Mouse (Mus musculus): ENCODE results near the gene Klhl5. TPM values are rescaled to one million over a fixed set of nuclear protein-coding genes. Genes with fewer than 3 reads are reported as not detected.
A peak's percentile ranks its signal among the peaks of the same experiment; 100 is the strongest.

Klhl5 gene
- total and polyA plus RNA-seq, 2 experiments from 2014 or later, result 49.1 to 49.8 TPM

DNA sequence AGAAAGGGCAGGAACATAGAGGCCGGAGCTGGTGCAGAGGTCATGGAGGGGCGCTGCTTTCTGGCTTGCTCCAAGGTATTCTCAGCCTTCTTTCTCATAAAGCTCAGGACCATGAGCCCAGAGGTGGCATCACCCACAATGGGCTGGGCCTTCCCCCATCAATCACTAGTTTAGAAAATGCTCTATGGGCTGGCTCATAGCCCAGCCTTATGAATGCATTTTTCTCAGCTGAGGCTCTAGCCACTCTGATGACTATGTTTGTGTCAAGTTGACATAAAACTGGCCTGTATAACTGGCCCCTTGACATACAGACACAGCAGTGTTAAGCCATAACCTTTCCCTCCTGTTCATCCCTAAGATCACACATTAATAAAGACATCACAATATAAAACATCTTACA is 97.4 kb downstream of the Klhl5 start:
- 81% methylated on average over 2 of the region's 2 CpGs for WGBS
- Histone ChIP-seq H3K36me3 (ENCODE audit: insufficient read depth, low read length) (no peaks in the 10 kb centered on the region), H3K9ac (replicated peaks; ENCODE audit: low read length) (no peak overlapping the region), H3K4me2 (ENCODE audit: low read depth, low read length) (no peak overlapping the region), H3K4me3 (ENCODE audit: low read length) (no peak overlapping the region), H3K27ac (no peak overlapping the region), H3K9me3 (ENCODE audit: low read length) (no peaks in the 10 kb centered on the region), H3K4me1 (ENCODE audit: insufficient read depth, low read length) (no peaks in the 10 kb centered on the region), H3K27me3 (ENCODE audit: insufficient read depth, low read length) (no peaks in the 10 kb centered on the region)
- TF ChIP-seq CTCF (IDR thresholded peaks at IDR 0.05; ENCODE audit: low read depth), result no peak
- DNase-seq (ENCODE audit: low spot score) (no peak), ATAC-seq (no peak)

DNA sequence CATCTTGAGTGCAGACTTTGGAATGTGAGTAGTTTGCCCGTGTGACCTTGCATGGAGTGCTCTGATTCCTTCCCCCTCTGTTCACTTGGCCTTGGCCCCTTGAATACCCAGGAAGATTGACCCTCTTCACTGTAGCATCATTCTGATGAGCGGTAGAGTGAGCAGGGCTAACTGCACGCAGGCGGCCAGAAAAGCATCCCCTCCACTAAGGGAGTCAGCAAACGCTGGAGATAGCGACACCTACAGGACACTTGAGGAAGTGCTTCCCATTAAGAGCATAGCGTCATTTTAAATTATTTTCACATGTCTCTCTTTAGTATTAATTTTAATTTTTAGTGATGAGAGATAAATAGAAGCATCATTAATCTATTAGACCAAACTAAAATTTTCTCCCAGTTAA is 106.0 kb downstream of the Klhl5 start:
- peak; percentile 76 for DNase-seq (ENCODE audit: low spot score)
- no peak overlapping the region for H3K9ac ChIP-seq (replicated peaks; ENCODE audit: low read length)
- H3K4me3 ChIP-seq (ENCODE audit: low read length), result no peak overlapping the region
- no peaks in the 10 kb centered on the region for H3K9me3 ChIP-seq (ENCODE audit: low read length)
- no peak overlapping the region for H3K27ac ChIP-seq
- 25% methylated on average over 7 of the region's 7 CpGs for WGBS
- H3K36me3 ChIP-seq (ENCODE audit: insufficient read depth, low read length), result 0 out of 2 replicates have a peak, but pooled peaks cover 4% of the 10 kb centered on the region
- H3K27me3 ChIP-seq (ENCODE audit: insufficient read depth, low read length), result no peaks in the 10 kb centered on the region
- no peaks in the 10 kb centered on the region for H3K4me1 ChIP-seq (ENCODE audit: insufficient read depth, low read length)
- no peak overlapping the region for H3K4me2 ChIP-seq (ENCODE audit: low read depth, low read length)
- ATAC-seq, result 0 out of 2 replicates have a peak, but pooled peaks have one; percentile 51
- TF ChIP-seq CTCF (IDR thresholded peaks at IDR 0.05; ENCODE audit: low read depth), result peak; percentile 92

Other genes starting within 250 kb of the Klhl5 start
- 0.10 and 0.75 TPM in 2 replicates for gene Tlr1, start 174.0 kb upstream of the Klhl5 start, total RNA-seq (2014; rRNA removed)
- gene Tlr1, start 174.0 kb upstream of the Klhl5 start, polyA plus RNA-seq (2015; fragmentation: Nextera tagmentation; extraction: Ambion mirVana), result 0.24 and 0.35 TPM in 2 replicates
- 0.07 and 0.16 TPM in 2 replicates for gene Tlr6, start 147.4 kb upstream of the Klhl5 start, total RNA-seq (2014; rRNA removed)
- 0.34 and 0.48 TPM in 2 replicates for gene Tlr6, start 147.4 kb upstream of the Klhl5 start, polyA plus RNA-seq (2015; fragmentation: Nextera tagmentation; extraction: Ambion mirVana)
- gene Fam114a1, start 137.5 kb upstream of the Klhl5 start, total RNA-seq (2014; rRNA removed), result 3.9 and 5.8 TPM in 2 replicates
- gene Fam114a1, start 137.5 kb upstream of the Klhl5 start, polyA plus RNA-seq (2015; fragmentation: Nextera tagmentation; extraction: Ambion mirVana), result 6.8 and 7.3 TPM in 2 replicates
- 0.21 TPM in 1 of 2 replicates, not detected in the other for gene Tmem156, start 15.4 kb upstream of the Klhl5 start, total RNA-seq (2014; rRNA removed)
- 0.13 TPM in 1 of 2 replicates, not detected in the other for gene Tmem156, start 15.4 kb upstream of the Klhl5 start, polyA plus RNA-seq (2015; fragmentation: Nextera tagmentation; extraction: Ambion mirVana)
- gene Wdr19, start 92.2 kb downstream of the Klhl5 start, total RNA-seq (2014; rRNA removed), result 11.1 and 12.9 TPM in 2 replicates
- 8.1 and 9.6 TPM in 2 replicates for gene Wdr19, start 92.2 kb downstream of the Klhl5 start, polyA plus RNA-seq (2015; fragmentation: Nextera tagmentation; extraction: Ambion mirVana)
- gene Rfc1, start 228.1 kb downstream of the Klhl5 start, total RNA-seq (2014; rRNA removed), result 18.6 and 26.0 TPM in 2 replicates
- 31.2 and 33.0 TPM in 2 replicates for gene Rfc1, start 228.1 kb downstream of the Klhl5 start, polyA plus RNA-seq (2015; fragmentation: Nextera tagmentation; extraction: Ambion mirVana)
- 0.14 TPM in 1 of 2 replicates, not detected in the other for gene Klb, start 240.8 kb downstream of the Klhl5 start, total RNA-seq (2014; rRNA removed)
- 0.09 and 0.13 TPM in 2 replicates for gene Klb, start 240.8 kb downstream of the Klhl5 start, polyA plus RNA-seq (2015; fragmentation: Nextera tagmentation; extraction: Ambion mirVana)

Measured in hindbrain, postnatal 0 days (tissue).